Mouse (Mus musculus): Measurements from ENCODE around the gene Lhfpl2.

Lhfpl2 gene

DNA sequence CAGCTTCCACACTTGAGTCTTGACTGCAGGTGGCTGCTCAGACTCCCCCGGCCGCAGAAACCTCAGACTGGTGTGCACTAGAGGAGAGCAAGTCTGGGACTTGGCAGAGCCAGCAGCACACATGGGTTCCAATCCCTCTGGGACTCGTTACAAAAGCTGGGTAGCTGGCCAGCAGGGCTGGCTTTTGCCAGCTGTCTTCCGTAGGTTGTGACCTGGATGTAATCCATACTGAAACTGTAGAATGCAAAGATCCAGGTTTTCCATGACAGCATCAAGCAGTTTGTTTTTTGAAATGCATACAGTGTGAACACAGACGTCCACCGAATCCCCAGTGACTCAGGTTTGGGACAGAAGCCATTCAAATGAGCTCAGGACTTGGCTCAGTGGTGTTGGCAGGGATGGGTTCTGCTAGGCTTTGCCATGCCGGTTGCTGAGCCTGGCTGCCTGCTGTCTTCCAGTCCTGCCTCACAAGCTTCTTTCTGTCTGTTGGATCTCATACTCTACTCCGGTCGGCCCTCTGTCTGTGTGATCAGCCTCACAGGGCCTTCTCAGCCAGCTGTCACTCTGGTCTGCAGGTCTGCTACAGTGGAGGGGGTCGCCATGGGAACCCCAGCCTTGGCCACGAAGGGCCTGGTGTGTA, 120.9 kb downstream of the Lhfpl2 start:
- no peak for DNase-seq

- DNase-seq, result no peak
Observed at GRCm38 (mm10) chr13:94180477-94181420, 123.2 kb downstream of the Lhfpl2 start.

- DNase-seq, result no peak
Observed at GRCm38 (mm10) chr13:94182026-94182425, 124.4 kb downstream of the Lhfpl2 start.

- no peak for DNase-seq
Observed at GRCm38 (mm10) chr13:94183372-94184021, 125.9 kb downstream of the Lhfpl2 start.

GRCm38 (mm10) chr13:94184726-94185456, 127.3 kb downstream of the Lhfpl2 start:
- DNase-seq, result no peak

GRCm38 (mm10) chr13:94185631-94186030, 128.0 kb downstream of the Lhfpl2 start:
- DNase-seq, result no peak

DNA sequence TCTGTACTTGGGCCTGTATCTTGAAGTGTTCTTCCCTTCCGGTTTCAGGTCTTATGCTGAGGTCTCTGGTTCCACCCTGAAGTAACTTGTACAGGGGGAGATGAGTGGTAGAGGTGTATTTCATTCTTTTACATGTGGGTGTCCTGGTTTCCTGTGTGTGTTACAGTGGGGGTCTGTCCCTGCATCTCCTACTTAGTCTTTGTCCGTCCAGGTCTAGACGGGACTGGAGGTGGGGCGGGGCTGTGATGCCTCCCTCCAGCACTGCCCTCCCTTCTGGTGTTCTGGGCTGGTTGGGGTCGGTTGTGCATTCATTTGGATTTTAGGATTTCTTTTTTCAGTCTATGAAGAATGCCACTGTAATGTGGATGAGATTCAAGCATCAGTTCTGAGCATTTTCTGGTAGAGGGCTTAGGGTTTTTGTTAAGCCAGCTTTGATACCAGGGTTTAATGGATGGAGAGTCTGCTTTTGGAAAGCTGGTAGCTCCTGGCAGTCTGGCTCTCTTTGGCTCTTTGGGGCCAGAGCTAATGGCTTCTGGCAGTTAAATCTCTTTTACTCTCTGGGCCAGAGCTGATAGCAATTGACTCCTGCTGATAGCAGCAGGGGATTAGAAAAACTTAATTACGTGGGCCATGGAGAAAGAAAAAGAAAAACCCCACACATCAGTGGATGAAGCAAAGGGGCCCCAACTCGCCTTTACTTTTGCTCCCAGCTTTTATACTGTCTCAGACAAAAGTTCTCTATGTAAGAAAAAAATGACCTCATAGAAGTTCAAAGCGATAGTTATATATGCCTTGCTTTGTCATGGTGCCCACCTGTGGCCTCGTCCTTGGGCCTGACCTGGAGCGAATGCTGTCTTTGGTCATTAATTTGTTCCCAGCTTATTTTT, 130.8 kb downstream of the Lhfpl2 start:
- no peak for DNase-seq

DNA sequence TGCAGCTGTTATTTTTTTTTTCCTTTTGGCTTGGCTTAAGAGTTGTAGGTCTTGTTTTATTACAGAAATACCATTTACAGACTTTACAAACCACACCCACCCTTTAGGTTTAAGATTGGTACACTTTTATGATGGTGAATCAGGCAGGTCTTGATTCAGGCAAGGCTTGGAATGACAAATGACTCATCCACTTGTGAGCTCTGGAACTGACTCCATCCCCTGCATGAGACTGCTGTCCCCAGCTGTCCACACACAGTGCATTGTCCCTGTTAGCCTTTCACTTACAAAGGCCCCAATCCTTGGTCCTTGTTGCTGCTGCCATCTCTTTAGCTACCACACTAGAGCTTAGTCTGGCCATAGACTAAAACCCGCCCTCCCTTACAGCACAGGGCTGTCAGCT, 132.8 kb downstream of the Lhfpl2 start:
- DNase-seq, result no peak

DNA sequence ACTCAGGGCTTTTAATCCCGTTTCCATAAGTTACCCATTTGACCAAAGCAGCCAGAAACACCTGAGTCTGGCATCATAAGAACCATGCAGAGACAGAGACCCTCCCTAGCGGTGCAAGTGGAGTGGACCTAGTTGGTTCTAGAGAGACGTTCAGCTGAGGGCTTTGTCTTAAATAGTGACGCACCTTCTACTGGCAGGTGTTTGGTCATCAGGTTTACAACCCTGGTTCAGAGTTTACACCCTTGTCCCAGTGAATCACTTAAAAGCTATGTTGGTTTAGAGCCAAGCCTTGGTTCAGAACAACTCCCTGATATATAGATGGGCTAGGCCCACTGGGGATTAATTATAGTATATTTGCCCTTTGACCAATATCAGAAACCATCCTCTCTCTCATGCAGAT, 135.6 kb downstream of the Lhfpl2 start:
- no peak for DNase-seq

DNA sequence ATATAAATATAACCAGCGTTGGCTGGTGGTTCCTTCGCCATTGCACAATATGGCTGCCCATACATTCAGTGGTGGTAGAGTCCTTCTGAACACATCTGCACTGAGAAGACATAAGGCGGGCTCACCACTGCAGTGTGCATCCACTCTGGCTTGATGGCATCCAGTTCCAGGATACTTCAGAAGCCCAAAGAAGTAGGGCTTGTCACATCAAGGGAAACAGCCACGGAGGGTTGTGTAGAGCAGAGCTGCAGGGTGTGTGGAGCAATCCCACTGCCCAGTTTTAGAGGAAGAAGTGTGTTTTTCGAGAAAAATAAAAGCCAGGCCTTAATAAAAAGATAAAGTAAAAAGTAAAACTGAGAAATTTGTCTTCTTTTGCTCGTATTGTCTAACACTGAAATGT, 141.0 kb downstream of the Lhfpl2 start:
- DNase-seq, result no peak

DNA sequence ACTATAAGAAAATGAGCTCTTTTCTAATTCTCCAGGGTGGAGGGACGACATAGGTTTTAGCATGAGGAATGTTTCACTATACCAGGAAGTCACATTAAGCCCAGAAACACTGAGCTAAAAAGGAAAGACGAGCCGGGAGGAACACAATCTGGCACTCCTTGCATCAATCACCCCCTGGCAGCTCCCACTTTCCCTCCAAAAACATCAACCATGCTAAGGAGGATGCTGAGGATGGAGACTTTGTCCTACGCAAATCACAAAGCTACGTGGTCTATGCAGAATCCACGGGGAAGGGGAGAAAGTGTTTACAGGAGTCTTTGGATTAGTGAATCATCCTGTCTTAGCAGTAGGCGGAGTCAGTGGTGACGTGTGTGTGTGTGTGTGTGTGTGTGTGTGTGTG, 142.2 kb downstream of the Lhfpl2 start:
- DNase-seq, result no peak

DNA sequence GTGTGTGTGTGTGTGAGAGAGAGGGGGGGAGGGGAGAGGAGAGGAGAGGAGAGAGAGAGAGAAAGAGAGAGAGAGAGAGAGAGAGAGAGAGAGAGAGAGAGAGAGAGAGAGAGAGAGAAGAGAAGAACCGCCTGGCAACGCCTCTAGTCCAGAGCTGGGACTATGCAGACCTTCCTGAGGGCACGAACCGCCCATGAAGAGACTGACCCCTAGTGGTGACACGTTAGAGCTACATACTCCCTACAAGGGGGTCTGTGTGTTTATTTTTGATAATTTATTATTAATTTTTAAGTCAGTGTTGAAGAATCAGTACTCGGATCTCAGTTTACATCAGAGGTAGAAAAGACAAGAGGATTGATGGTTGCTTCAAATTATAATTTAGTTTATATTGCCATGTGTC, 147.6 kb downstream of the Lhfpl2 start:
- DNase-seq, result peak in 1 of 2 experiments; percentile 22

GRCm38 (mm10) chr13:94207973-94208372, 150.4 kb downstream of the Lhfpl2 start:
- DNase-seq, result no peak

DNA sequence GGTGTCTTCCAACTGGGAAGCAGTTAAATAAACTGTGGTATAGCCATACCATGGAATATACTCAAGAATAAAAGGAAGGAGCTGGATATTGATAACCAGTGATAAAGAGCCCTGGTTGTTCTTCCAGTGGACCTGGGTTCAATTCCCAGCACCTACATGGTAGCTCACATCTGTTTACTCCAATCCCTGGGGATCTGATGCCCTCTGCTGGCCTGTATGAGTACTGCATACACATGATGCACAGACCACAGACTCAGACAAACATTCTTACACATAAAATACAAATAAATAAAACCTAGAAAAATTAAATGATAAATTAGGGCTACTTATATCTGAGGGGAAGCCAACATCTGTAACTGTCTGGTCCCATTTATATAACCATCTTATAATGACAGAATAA, 151.3 kb downstream of the Lhfpl2 start:
- no peak for DNase-seq

DNA sequence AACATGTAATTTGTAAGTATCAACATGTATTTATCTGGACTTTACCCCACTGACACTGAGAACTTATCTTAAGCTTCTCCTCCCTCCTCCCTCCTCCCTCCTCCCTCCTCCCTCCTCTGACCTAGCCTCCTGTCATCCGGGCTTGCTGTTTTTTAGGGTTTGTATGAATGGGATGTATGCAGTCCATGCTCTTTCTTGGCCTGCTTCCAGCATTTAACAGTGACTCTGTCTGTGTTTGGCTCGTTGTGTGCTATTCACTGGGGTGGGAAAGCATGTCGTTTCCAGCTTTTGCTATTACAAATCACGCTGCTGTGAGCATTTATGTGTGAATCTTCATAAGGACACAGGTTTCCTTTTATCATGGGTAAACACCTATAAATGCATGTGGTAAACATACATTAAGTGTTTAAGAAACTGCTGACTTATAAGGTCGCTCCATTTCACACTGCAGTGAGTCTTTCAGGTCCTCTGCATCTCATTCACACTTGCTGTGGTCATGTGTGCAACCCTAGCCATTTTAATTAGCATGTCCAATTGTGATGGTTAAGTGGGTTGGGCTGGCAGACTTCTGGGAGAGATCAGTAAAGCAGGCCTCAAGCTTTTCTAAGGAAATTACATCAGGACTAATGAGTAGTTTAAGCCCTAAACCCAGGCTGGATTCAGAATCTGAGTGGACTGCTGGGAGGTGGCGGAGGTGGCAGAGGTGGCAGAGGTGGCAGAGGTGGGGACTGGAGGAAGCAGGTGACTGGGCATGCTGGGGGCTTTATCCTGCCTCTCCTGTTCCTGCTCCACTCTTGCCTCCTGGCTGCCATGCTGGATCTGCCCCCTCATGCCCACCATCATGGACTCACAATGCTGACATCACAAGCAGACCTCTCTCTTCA, 153.9 kb downstream of the Lhfpl2 start:
- no peak for DNase-seq

GRCm38 (mm10) chr13:94212179-94212578, 154.6 kb downstream of the Lhfpl2 start:
- no peak for DNase-seq

- DNase-seq, result no peak
Observed at GRCm38 (mm10) chr13:94212716-94213115, 155.1 kb downstream of the Lhfpl2 start.

DNA sequence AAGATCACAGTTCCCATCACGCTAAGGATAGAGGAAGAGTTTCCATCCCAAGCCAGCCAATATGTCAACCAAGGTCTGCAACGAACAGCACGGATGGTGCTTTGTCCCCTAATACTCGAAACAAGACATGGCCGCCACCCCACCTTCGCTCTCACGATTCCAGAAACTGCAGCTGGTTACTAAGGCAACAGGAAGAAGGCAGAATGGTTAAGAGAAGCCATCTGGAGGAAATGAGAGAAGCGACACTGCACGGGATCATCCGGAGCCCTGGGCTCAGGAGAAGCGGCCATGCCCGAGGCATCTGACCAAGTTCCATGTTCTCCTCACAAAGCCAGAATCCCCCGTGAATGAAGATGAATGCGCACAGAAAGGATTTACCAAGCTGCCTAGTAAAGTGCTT, 166.0 kb downstream of the Lhfpl2 start:
- DNase-seq, result no peak

- no peak for DNase-seq
Observed at GRCm38 (mm10) chr13:94224717-94225705, 167.4 kb downstream of the Lhfpl2 start.

DNA sequence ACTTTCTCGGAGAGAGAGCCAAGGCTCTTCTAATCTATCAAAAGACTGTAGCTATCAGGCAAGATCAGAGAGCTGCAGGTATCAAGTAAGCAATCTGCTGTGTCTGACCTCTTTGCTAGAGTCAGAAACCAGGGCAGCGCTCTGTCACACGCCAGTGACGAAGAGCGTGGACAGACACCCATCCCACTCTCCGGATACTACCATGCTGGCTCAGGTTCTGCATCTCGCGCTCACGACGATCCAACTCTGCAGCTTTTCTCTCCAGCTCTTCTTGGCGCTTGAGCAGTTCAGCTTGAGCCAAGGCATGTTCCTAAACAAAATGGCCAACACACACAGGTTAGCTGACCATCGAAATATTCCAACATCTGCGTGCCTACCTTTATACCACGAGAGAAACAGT, 174.3 kb downstream of the Lhfpl2 start:
- DNase-seq, result no peak
